Mouse (Mus musculus) liver, embryonic 11.5 days (tissue): ENCODE data around the gene Zfp36l2. TPM values are rescaled to one million over a fixed set of nuclear protein-coding genes. Genes with fewer than 3 reads are reported as not detected.

Source experiments
- ATAC-seq: fragments of 200-750 bp; cut with Nextera tagmentation; replicated peaks from 2 replicates; pipeline ENCODE4 v1.8.0; 2017; ENCODE audit warnings: moderate number of reproducible peaks, mild to moderate bottlenecking, moderate TSS enrichment, moderate library complexity; ENCODE audit not compliant: low FRiP score
- DNase-seq: peaks from one replicate; pipeline ENCODE4 v3.0.0-alpha.2; 2017; ENCODE audit warnings: low spot score
- H3K27ac ChIP-seq: fragments of 300-500 bp; sonication (generic); 2 replicates; pipeline ENCODE4 v1.5.1; 2014; ENCODE audit warnings: mild to moderate bottlenecking, low read depth, low read length, control low read depth
- H3K27me3 ChIP-seq: fragments of 300-500 bp; sonication (generic); replicated peaks from 2 replicates; pipeline ENCODE4 v1.6.1; 2014; ENCODE audit warnings: low read length, mixed read lengths; ENCODE audit not compliant: control insufficient read depth, insufficient read depth
- H3K36me3 ChIP-seq: fragments of 300-500 bp; sonication (generic); 2 replicates; pipeline ENCODE4 v1.6.1; 2014; ENCODE audit warnings: mild to moderate bottlenecking, low read length, moderate library complexity, mixed read lengths; ENCODE audit not compliant: control insufficient read depth, insufficient read depth
- H3K4me1 ChIP-seq: fragments of 300-500 bp; sonication (generic); replicated peaks from 2 replicates; pipeline ENCODE4 v1.6.1; 2014; ENCODE audit warnings: low read length, mixed read lengths; ENCODE audit not compliant: control insufficient read depth, insufficient read depth
- H3K4me2 ChIP-seq: fragments of 300-500 bp; sonication (generic); 2 replicates; pipeline ENCODE4 v1.6.1; 2014; ENCODE audit warnings: mild to moderate bottlenecking, control low read depth, moderate library complexity
- H3K4me3 ChIP-seq: fragments of 300-500 bp; sonication (generic); 2 replicates; pipeline ENCODE4 v1.5.1; 2014; ENCODE audit warnings: low read depth, low read length, control low read depth
- H3K9ac ChIP-seq: fragments of 300-500 bp; sonication (generic); 2 replicates; pipeline ENCODE4 v1.6.1; 2014; ENCODE audit warnings: low read depth, low read length, control low read depth
- H3K9me3 ChIP-seq: fragments of 300-500 bp; sonication (generic); 2 replicates; pipeline ENCODE4 v1.6.1; 2016; ENCODE audit warnings: low read length, inconsistent platforms, mixed read lengths; ENCODE audit not compliant: control insufficient read depth
- WGBS: fragments of 180-500 bp; shearing (Covaris S2); extraction: QIAGEN DNeasy Blood & Tissue Kit; methylation state at CpG from one replicate; pipeline ENCODE4 v1.1.7; 2014; 5-methylcytosine and 5-hydroxymethylcytosine counted together
- polyA plus RNA-seq: library from polyadenylated mRNA; unstranded; fragments of >200 nt; fragmentation: Nextera tagmentation; extraction: Ambion mirVana; gene quantifications from 2 replicates; pipeline ENCODE4 v1.2.1, GENCODE M21; 2014

The Zfp36l2 gene
- polyA plus RNA-seq, 1 experiment from 2014 or later: 24.7 TPM

- 15% methylated on average over 16 of the region's 16 CpGs for WGBS
- no peaks in the 10 kb centered on the region for H3K9me3 ChIP-seq
- ATAC-seq (no peak), DNase-seq (peak; percentile 60)
- H3K4me2 ChIP-seq: peak overlapping the region; percentile 71
- peaks cover 39% of the 10 kb centered on the region for H3K4me1 ChIP-seq
- no peaks in the 10 kb centered on the region for H3K27me3 ChIP-seq
- peak overlapping the region; percentile 47 for H3K4me3 ChIP-seq
- peak overlapping the region; percentile 92 for H3K27ac ChIP-seq
- peaks cover 17% of the 10 kb centered on the region for H3K36me3 ChIP-seq
- H3K9ac ChIP-seq: peak overlapping the region; percentile 66
Observed at GRCm38 (mm10) chr17:84182311-84183271, 5.2 kb downstream of the Zfp36l2 start.

GRCm38 (mm10) chr17:84181502-84182310 is 6.0 kb downstream of the Zfp36l2 start:
- peak; percentile 67 for DNase-seq
- 33% methylated on average over 18 of the region's 18 CpGs for WGBS
- peaks cover 17% of the 10 kb centered on the region for H3K36me3 ChIP-seq
- no peaks in the 10 kb centered on the region for H3K27me3 ChIP-seq
- H3K9me3 ChIP-seq: no peaks in the 10 kb centered on the region
- peak overlapping the region; percentile 66 for H3K9ac ChIP-seq
- no peak for ATAC-seq
- peak overlapping the region; percentile 71 for H3K4me2 ChIP-seq
- H3K4me3 ChIP-seq: peak overlapping the region; percentile 47
- H3K4me1 ChIP-seq: peaks cover 43% of the 10 kb centered on the region
- peak overlapping the region; percentile 92 for H3K27ac ChIP-seq

DNA sequence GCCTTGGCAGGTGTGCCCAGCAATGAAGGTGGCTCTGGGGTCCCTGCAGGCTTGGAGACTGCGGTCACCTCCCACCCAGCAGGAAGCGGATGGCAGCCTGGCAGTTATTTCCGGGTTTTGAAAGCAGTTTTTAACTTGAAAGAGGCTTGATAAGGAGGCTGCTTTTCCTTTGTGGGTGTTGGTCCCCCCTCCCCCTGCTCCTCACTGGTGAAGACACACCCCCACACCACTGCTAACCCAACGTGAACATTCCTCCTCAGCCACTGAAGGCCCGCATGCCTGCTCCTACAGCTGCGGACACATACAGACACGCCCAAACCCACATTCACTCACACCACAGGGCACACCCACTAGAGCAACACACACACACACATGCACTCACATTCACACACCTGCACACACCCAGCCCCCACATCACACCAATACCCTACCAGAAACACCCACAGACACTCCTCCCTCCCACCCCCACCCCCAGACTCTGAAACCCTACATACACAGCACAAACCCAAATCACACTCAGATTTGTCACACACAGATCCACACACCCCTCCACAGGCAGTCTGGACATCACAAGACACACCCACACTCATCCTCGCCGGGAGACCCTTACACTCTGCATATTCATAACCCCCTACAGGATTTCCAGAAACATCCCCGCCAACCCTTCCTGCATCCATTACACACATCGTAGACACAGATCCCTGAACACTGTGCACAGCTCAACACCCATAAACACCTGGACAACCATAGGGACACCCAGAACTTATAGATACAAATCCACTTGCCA is 6.8 kb downstream of the Zfp36l2 start:
- H3K4me2 ChIP-seq: peak overlapping the region; percentile 71
- peaks cover 10% of the 10 kb centered on the region for H3K36me3 ChIP-seq
- DNase-seq (peak; percentile 56), ATAC-seq (peak; percentile 48)
- 20% methylated on average over 11 of the region's 11 CpGs for WGBS
- H3K4me1 ChIP-seq: peaks cover 47% of the 10 kb centered on the region
- H3K27ac ChIP-seq: peak overlapping the region; percentile 92
- peak overlapping the region; percentile 66 for H3K9ac ChIP-seq
- H3K9me3 ChIP-seq: no peaks in the 10 kb centered on the region
- H3K4me3 ChIP-seq: peak overlapping the region; percentile 47
- no peaks in the 10 kb centered on the region for H3K27me3 ChIP-seq

GRCm38 (mm10) chr17:84179973-84180365 is 7.8 kb downstream of the Zfp36l2 start:
- Histone ChIP-seq H3K27me3 (no peaks in the 10 kb centered on the region), H3K27ac (peak overlapping the region; percentile 92), H3K4me3 (no peak overlapping the region), H3K9ac (no peak overlapping the region; the same call in 1 of the 2 replicates), H3K4me1 (peaks cover 47% of the 10 kb centered on the region), H3K4me2 (peak overlapping the region; percentile 71), H3K36me3 (peaks cover 2% of the 10 kb centered on the region; the same call in 1 of the 2 replicates), H3K9me3 (no peaks in the 10 kb centered on the region)
- ATAC-seq (no peak), DNase-seq (peak; percentile 31)
- 76% methylated on average over 4 of the region's 4 CpGs for WGBS

DNA sequence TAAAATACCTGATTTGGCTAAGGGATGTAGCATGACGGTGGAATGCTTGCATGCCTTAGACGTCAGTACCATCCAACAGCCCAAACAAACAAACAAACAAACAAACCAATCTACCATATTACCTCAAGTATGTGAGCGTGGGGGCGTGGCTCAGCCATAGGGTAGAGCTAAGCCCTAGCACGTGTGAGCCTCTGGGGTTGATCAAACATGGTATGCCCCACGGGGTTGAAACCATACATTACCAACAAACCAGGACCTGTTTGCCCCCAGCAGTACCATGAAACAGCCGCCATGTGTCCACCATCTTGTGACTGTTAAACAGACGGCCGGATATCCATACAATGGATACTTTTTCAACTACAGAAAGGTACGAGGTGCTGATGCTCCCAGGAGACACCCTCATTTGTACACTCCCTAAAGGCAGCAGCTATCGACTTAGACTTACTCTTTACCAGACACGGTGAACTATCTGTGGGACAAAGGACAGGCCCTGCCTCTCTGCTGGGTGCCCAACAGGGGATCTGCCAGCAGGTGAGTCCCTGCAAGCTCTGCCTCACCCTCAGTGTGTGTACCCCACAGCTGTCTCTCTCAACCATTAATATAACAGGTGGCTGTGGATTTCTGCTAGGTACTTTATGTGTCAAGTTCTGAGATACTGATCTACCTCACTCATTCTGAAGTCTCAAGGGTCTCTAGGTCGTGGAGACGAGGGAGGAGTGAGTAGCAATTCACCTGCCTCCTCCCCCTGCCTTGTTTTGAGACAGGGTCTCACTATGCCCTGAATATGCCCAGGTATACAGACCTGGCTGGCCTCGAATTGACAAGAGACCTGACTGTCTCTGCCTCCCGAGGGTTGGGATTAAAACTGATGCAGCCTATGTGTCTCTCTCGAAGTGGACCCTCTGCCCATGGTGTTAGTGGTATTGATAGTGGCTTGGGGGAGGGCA is 8.4 kb downstream of the Zfp36l2 start:
- Histone ChIP-seq H3K4me3 (no peak overlapping the region), H3K27me3 (no peaks in the 10 kb centered on the region), H3K4me2 (no peak overlapping the region), H3K36me3 (no peaks in the 10 kb centered on the region), H3K9me3 (no peaks in the 10 kb centered on the region), H3K4me1 (peaks cover 47% of the 10 kb centered on the region), H3K9ac (no peak overlapping the region), H3K27ac (no peak overlapping the region; the same call in 1 of the 2 replicates)
- 83% methylated on average over 17 of the region's 17 CpGs for WGBS
- ATAC-seq (no peak), DNase-seq (peak; percentile 31)

DNA sequence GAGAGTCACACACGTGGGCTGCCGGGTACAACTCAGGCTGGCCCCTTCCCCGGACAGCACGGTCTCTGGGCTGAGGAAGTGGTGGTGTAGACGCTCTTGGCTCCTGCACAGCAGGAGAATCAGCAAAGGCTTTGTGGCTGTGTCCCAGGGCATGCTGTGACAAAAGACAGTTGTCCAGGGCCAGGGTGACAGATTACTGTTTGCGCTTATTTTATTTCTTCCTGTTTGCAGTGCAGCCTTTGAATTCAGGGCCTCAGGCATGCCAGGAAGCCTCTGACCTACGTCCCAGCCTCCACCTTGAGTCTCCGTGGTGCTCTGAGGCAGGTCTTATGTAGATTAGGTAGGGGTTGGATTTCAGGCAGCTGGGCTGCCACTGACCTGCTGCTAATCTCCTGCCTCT is 10.3 kb downstream of the Zfp36l2 start:
- DNase-seq (peak; percentile 34), ATAC-seq (no peak)
- H3K27me3 ChIP-seq: no peaks in the 10 kb centered on the region
- H3K4me3 ChIP-seq: no peak overlapping the region
- no peak overlapping the region; the same call in 1 of the 2 replicates for H3K27ac ChIP-seq
- WGBS: 40% methylated on average over 8 of the region's 8 CpGs
- H3K9ac ChIP-seq: no peak overlapping the region
- no peaks in the 10 kb centered on the region for H3K36me3 ChIP-seq
- H3K4me2 ChIP-seq: no peak overlapping the region
- peaks cover 35% of the 10 kb centered on the region for H3K4me1 ChIP-seq
- H3K9me3 ChIP-seq: no peaks in the 10 kb centered on the region

DNA sequence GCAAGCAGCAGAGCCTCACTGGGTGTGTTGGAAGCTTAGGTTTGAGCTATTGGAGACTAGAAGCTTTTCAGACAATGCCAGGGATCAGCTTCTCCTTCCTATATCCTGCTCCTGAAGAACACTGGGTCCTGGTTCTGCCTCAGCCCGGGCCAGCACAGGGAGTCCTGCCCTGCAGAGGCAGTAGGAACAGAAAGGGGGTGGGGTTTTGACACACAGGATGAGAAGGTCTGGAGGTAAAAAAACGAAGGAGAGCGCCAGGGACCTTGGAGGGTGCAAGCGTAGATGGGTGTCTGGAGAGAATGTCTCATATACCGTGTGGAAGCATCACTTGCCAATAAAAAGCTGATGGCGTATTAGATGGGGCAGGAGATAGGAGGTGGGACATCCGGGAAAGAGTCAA is 11.3 kb downstream of the Zfp36l2 start:
- H3K27me3 ChIP-seq: no peaks in the 10 kb centered on the region
- DNase-seq (no peak), ATAC-seq (no peak)
- no peak overlapping the region for H3K27ac ChIP-seq
- no peak overlapping the region for H3K4me2 ChIP-seq
- H3K9me3 ChIP-seq: no peaks in the 10 kb centered on the region
- H3K9ac ChIP-seq: no peak overlapping the region
- no peak overlapping the region for H3K4me3 ChIP-seq
- 81% methylated on average over 7 of the region's 7 CpGs for WGBS
- H3K36me3 ChIP-seq: no peaks in the 10 kb centered on the region
- peaks cover 25% of the 10 kb centered on the region for H3K4me1 ChIP-seq
